Mouse (Mus musculus) embryo, embryonic 9.5 days (tissue): ENCODE results near the gene Grid2.

ENCODE experiments used
- DNase-seq: peaks from one replicate; pipeline ENCODE4 v3.0.0-alpha.2; 2017; ENCODE audit errors: extremely low spot score

The Grid2 gene

GRCm38 (mm10) chr6:64308631-64309030 lies 1053.0 kb downstream of the Grid2 start:
- DNase-seq: no peak

DNA sequence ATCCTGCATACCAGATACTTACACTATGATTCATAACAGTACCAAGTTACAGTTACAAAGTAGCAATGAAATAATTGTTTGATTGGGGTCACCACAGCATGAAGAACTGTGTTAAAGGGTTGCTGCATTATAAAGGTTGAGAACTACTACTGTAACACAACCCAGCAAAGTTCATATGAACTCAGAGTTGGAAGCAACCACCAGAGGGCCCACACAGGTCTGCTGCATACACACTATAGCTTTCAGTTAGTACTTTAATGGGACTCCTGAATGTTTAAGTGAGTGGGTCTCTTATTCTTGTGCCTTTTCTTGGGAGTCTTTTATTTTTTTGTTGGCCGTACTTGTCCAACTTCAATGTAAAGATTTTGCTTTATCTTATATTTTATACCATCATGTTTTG lies 1057.5 kb downstream of the Grid2 start:
- no peak for DNase-seq

DNA sequence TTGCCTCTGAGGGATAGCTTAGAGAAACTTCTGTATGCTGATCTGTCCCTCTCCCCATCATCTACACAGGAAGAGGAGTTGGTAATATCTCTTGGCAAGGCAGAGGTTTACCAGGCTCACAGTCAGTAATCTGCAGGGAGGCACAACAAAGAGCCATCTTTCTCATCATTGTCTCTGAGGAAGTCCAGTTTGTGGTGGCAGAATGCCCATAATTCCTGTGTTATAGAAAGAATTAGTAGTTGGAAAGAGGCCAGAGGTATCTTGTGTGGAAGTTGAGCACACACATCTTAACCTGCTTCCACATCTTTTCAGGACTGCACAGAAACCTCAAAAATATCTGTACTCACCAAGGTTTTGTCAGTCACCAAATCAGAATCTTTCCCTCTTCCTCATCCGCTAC lies 1071.3 kb downstream of the Grid2 start:
- no peak for DNase-seq

- DNase-seq: no peak
These were observed 1072.2 kb downstream of the Grid2 start for GRCm38 (mm10) chr6:64327876-64328275.

- DNase-seq: no peak
These were observed 1142.9 kb downstream of the Grid2 start for GRCm38 (mm10) chr6:64398413-64399098.

DNA sequence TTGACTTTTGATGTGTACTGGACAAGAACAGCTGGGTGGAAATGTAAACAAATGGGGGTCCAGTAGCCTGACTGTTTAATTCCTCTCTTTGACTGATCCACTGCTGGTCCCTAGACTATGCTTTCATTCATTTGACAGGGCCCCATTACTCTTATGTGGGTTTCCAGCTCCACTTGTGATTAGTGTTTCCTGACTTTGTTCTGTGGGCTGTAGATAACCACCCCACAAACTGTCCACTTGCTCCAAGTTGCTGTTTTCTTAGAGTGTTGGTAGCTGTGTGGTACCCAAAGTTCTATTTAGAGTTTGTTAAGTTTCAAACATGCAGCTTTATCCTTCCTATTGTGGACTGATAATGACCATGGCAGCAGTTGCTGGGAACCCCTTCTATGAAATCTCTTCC lies 1172.0 kb downstream of the Grid2 start:
- no peak for DNase-seq

DNA sequence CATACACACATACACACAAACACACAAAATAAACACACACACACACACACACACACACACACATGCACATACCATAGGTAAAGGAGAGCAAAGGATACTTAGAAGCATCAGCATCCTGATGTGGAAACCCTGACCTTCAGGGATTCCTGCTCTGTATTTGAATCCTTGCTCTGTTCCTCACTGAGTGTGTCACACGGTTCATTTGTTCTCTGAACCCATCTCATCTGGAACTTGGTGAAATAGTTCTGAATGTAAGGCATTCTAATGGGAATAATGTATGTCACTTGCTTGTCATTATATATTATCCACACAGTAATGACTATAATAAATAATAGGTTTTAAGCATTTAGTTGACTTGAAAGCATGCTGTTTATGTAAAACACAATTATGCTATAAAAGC lies 1173.2 kb downstream of the Grid2 start:
- DNase-seq: no peak

DNA sequence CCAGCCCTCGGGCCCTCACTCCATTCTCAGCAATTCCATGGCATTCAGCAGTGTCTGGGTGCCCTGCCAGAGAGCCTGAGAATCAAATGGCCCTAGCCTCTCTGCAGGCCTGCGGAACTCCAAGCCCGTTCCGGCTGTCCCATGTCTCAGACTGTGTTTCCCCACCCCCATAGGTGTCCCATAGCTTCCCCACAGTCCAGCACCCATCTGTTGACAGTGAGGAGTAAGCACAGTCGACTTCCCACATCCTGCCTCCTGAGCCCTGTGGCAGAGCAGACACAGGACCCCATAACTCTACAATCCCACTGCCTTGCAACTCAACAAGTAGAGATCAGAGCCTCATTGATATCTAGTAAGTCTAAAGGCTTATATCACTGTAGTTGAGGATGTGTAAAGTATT lies 1192.5 kb downstream of the Grid2 start:
- DNase-seq: no peak

DNA sequence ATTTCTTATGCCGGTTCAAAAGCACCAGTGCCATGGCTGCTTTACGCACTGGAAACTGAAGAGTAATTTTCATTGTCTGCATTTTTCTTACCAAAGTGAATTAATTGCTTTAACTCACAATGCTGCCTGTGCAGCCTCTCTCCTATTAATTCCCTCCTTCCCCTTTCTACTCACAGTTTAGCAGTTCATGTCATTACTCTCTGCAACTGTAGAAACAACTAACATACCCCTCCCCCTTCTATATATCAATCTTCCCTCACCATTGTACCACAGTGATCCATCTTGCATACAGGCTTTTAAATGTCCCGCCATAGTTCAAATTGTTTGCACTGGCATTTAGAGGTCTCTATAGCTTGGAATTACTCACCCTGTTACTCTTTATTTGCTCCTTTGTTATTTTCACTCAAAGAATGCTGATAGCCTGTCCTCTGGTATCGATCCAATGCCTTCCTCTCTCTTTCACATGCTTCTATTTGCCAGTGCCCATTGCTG lies 1193.2 kb downstream of the Grid2 start:
- DNase-seq: peak; percentile 3

GRCm38 (mm10) chr6:64450770-64451169 lies 1195.1 kb downstream of the Grid2 start:
- DNase-seq: no peak

GRCm38 (mm10) chr6:64479884-64480283 lies 1224.2 kb downstream of the Grid2 start:
- DNase-seq: no peak

DNA sequence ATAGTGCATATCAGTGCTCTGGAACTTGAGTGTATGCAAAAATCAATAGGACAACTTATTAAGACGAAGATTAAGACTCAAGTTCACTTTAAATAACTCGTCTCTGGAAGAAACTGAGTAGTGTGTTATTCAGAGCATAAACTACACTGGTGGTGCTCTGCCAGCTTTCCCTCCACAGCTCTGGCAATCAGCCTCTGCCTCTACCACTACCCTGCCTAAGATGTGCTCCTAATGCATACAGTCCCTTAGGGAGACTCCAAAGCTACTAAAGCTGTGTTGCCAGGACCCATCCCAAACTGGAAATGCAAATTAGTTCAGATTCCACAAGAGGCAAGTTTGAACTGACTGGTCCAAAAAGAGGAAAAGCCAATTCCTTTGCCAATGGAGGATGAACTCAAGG lies 1224.9 kb downstream of the Grid2 start:
- DNase-seq: no peak

DNA sequence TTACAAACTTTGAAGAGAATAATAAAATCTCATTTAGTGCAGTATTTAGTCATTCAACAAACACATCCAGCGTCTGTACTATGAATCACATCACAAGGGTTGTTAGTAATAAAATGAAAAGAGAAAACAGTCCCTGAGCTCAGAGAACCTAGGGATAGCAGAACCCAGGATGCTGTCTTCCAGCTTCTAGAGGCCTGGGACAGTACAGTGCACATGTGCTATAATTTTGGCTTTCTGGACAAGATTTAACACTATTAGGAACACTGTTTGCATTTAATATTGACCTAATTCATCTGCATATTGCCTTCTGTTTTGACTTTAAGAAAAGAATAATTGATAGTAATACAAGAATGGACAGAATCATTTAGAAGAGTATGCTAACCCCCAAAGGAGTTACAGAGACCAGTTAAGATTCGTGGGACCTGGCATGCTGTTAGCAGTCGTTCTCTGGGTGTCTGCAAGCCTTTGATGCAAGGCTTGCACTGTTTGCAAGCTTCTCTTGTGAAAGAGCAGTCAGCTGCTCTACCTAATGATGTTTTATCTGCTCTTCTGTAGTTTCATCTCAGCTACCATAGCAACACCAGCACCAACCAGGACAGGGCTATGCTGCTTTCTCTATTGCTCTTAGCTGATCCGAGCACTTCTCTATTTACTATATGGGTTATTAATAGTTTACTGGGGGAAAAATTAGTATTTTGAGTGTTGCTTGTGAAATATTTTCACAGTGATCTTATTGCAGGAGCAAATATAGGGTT lies 1234.8 kb downstream of the Grid2 start:
- no peak for DNase-seq

DNA sequence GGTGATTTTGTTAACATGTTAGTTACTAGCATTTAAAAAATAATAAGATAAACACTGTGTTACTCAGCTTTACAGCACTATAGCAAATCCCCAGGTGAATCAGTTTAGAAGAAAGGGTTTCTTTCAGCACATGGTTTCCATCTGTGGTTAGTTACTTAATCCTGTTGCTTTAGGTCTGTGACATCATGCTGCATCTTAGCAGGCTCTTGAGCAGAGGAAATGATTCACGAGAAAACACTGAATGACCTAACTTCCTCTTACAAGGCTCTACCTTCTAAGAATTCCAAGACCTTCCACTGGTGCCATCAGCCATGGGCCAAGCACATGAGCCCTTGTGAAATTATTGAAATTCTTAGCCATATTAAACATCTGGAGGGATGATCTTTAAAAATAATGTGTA lies 1248.7 kb downstream of the Grid2 start:
- DNase-seq: no peak

DNA sequence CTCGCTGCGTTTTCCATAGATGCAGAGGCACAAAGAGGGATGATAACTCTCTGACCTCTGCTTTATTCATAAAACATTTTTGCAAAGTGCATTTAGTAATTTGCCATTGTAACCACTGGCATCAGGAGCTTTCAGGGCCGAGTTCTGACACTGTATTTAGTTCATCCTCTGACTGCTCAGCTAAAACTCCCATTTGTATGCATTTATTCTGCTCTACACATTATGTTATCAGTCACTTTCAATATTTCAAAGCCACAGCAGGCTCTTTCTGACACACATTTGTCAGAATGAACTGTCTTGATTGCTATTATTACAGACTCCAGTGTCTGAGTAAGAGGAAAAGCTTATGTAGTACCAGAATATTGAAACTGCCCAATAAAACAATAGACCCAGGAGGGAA lies 1286.5 kb downstream of the Grid2 start:
- DNase-seq: no peak

DNA sequence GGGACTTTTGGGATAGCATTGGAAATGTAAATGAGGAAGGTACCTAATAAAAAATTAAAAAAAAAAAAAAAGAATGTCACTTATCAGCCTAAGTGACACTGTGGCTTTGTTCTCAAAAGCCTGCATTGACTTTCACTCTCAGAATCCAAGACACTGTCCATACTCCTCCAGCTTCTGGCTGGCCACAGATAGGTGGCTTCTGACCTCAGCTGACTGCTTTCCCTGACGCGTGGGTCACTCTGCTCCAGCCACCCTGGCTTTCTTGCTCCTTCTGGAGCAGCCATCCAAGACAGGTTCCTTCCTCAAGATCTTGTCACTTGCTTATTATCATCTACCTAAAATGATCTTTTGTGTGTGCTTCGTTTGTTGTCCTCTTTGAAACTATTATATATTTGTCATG lies 1298.0 kb downstream of the Grid2 start:
- no peak for DNase-seq

GRCm38 (mm10) chr6:64555220-64555619 lies 1299.5 kb downstream of the Grid2 start:
- DNase-seq: no peak

GRCm38 (mm10) chr6:64568599-64568998 lies 1312.9 kb downstream of the Grid2 start:
- peak; percentile 22 for DNase-seq

DNA sequence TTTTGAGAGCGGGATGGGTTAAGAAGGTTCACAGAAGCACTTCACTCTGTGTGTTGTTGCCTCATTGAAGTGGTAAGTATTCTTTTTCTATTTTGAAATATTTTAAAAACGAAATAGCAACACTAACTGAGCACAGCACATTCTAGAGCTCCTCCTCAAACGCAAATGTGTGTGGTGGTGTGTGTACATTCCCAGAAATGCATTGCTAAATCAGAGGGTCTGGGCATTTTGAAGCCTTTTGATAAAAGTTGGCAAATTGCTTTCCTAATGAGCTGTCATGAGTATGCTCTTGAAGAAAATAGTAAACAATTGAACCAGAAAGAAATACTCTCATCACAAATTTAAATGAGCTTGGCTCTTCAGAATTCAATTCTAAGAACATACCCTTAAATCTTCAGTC lies 1325.7 kb downstream of the Grid2 start:
- no peak for DNase-seq

- no peak for DNase-seq
These were observed 1333.0 kb downstream of the Grid2 start for GRCm38 (mm10) chr6:64588487-64589205.

GRCm38 (mm10) chr6:64596261-64596660 lies 1340.6 kb downstream of the Grid2 start:
- no peak for DNase-seq

DNA sequence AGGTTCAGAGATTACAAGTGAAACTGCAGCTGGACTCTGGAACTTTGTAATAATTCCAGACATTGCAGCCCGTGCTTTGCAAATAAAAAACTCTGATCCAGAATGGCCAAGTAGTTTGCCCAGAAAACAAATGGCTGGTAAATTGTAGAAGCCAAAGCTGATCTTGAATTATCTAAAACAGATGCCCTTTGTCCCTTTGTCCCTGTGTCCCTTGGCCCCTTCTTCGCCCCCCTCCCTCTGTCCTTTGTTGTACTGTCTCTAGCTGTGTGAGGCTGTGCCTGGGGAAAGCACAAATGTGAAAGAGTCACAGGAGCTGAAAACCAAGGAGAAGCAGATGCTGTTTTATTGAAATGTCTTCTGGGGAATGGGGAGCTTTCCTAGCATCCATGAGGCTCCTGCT lies 1341.2 kb downstream of the Grid2 start:
- DNase-seq: peak; percentile 42

DNA sequence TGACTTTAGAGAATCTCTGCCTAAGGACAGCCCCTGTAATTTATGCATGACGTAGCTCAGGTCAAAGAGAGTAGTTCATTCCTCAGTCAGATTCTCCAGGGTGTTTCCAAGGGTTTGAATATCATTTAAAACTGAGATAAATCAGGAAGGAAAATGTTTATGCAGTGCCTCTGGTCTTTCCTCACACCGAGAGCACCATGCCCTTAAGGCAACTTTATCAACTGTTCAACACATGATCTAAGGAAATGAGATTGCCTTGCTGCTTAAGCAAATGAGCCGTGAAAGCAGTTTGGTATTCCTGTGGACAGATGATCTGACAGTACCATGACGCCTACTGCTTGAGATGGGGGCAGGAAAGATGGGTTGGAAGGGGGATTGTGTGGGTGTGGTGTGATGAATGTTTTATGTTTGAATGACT lies 1342.5 kb downstream of the Grid2 start:
- no peak for DNase-seq
